In the genomic region with DNA sequence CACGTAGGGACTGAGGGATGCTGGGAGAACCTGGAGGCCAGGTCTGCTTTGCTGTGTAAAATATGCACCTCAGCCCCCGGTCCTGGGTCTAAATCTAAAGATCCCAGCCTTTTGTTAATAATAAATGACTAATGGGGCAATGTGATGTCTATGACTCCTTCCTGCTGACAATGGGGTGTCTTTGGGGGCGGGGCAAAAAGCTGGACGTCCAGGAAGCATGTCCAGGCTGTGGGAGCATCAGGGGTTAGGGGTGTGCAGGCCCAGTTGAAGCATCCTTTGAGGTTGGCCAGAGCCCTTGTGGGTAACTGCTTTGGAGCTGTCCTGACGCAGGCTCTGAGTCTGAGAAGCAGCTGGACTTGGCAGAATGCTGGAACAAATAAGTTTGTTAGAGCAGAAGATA, we compare ENCODE assay signal across 12 mouse cellular contexts. TPM values are rescaled to one million over a fixed set of nuclear protein-coding genes. Genes with fewer than 3 reads are reported as not detected.
A peak's percentile ranks its signal among the peaks of the same experiment; 100 is the strongest.
DNase-seq lines count a peak whose midpoint lies in the region; ATAC-seq and TF ChIP-seq lines count a peak whose summit lies in the region.
"Had no signal": no experiment of that assay in that cellular context is flagged by ENCODE, and none has a peak within 500 bp of the region (broad histone marks: within the 10 kb centered on the region; RNA-seq: fewer than 3 reads in every experiment).

No protein-coding gene starts in this region.

- no peak overlapping the region for H3K9ac ChIP-seq in heart, embryonic 14.5 days (ENCODE audit: low read length)

- intact Hi-C loops in gastrocnemius, postnatal 36 days (cut with DNase I) = no loop called here

- no peaks in the 10 kb centered on the region for H3K9me3 ChIP-seq in heart, embryonic 14.5 days (ENCODE audit: control insufficient read depth, low read length)

- H3K27ac ChIP-seq in cerebellum, adult 2 months (ENCODE audit: insufficient read depth, low read length) = peak overlapping the region; percentile 94; the same call in 1 of the 2 replicates
- peak overlapping the region; percentile 92 to 96; a peak in 3 of 4 replicates for H3K27ac ChIP-seq in heart, embryonic 14.5 days (replicated peaks in 1 of 2; ENCODE audit: control insufficient read depth in 1 of 2, insufficient read depth in 1 of 2, low read depth in 2 of 2, low read length in 2 of 2)

- no peak for TF ChIP-seq POLR2A in cerebellum, adult 2 months (IDR thresholded peaks at IDR 0.05; ENCODE audit: borderline replicate concordance, insufficient read depth, low read length)

- no peak overlapping the region for H3K4me2 ChIP-seq in heart, embryonic 14.5 days (ENCODE audit: low read length)

- H3K27me3 ChIP-seq in cerebellum, adult 2 months (ENCODE audit: control insufficient read depth, insufficient read depth, low read length) = no peaks in the 10 kb centered on the region
- H3K27me3 ChIP-seq in heart, embryonic 14.5 days (ENCODE audit: control insufficient read depth, insufficient read depth, low read length) = no peaks in the 10 kb centered on the region

- H3K4me1 ChIP-seq in cerebellum, adult 2 months (ENCODE audit: control insufficient read depth, insufficient read depth, low read length) = peaks cover 13% of the 10 kb centered on the region
- peaks cover 18 to 22% of the 10 kb centered on the region in 2 experiments for H3K4me1 ChIP-seq in heart, embryonic 14.5 days (ENCODE audit: control insufficient read depth in 2 of 2, insufficient read depth in 2 of 2, low read length in 2 of 2)

- no peak for ATAC-seq in heart, embryonic 14.5 days (ENCODE audit: insufficient number of reproducible peaks, insufficient read depth, low FRiP score, low read depth)
- no peak for ATAC-seq in frontal cortex, adult (ENCODE audit: low TSS enrichment)

- H3K36me3 ChIP-seq in heart, embryonic 14.5 days (ENCODE audit: control insufficient read depth, insufficient read depth, low read length) = no peaks in the 10 kb centered on the region

- TF ChIP-seq CTCF in cerebellum, adult 2 months (IDR thresholded peaks at IDR 0.05; ENCODE audit: borderline replicate concordance, insufficient read depth, low read depth, low read length) = no peak

- no peak overlapping the region for H3K4me3 ChIP-seq in cerebellum, adult 2 months (replicated peaks; ENCODE audit: insufficient read depth, low read depth, low read length)
- no peak overlapping the region for H3K4me3 ChIP-seq in heart, embryonic 14.5 days (ENCODE audit: control insufficient read depth in 1 of 2, insufficient read depth in 1 of 2, low read depth in 1 of 2, low read length in 2 of 2)

- 48% methylated on average over 5 of the region's 5 CpGs for WGBS in cerebellum, adult 2 months
- 61% methylated on average over 5 of the region's 5 CpGs for WGBS in heart, embryonic 14.5 days

- DNase-seq in cerebellum, adult 2 months = peak; percentile 33 to 36
- DNase-seq in cerebellum, adult 11 months = no peak
- no peak for DNase-seq in heart, postnatal 4 days
- peak; percentile 59 for DNase-seq in testis, postnatal 10 days (ENCODE audit: low spot score)
- no peak for DNase-seq in testis, postnatal 14 days (ENCODE audit: low spot score)
- no peak for DNase-seq in gastrocnemius, postnatal 36 days
- DNase-seq: gastrocnemius, postnatal 10 days; retina, postnatal 1 day; thymus, postnatal 4 days had no signal

RNA-seq across cellular contexts. Expression of a gene that starts 41.9 kb away (rescaled TPM):
- polyA plus RNA-seq in cerebellum, adult 2 months (2012; rRNA removed) = 2.1 and 2.5 TPM in 2 replicates
- 0.18 TPM in 1 of 2 replicates, not detected in the other for polyA plus RNA-seq in heart, embryonic 14.5 days (2014; fragmentation: Nextera tagmentation; extraction: Ambion mirVana)
- under 1 TPM; 0.27 to 0.33 TPM for total RNA-seq in heart, postnatal 4 days (2021)
- total RNA-seq in gastrocnemius, postnatal 36 days (2021) = not detected
- total RNA-seq: MEL had no signal

RNA-seq across cellular contexts. Expression of a gene that starts 59.9 kb away (rescaled TPM):
- polyA plus RNA-seq in cerebellum, adult 2 months (2012; rRNA removed) = 179 and 186 TPM in 2 replicates
- polyA plus RNA-seq in heart, embryonic 14.5 days (2014; fragmentation: Nextera tagmentation; extraction: Ambion mirVana) = 297 and 312 TPM in 2 replicates
- 100 to 1,000 TPM; 227 to 230 TPM for total RNA-seq in heart, postnatal 4 days (2021)
- 100 to 1,000 TPM; 102 to 112 TPM for total RNA-seq in gastrocnemius, postnatal 36 days (2021)

Comparison
In these comparisons a context has a peak if more than half of its experiments do, and no peak if none do; other contexts are left out.
1. DNase-seq: peak in cerebellum, adult 2 months (2 of 2) and testis, postnatal 10 days (single experiment); none in cerebellum, adult 11 months (single experiment), heart, postnatal 4 days (single experiment), testis, postnatal 14 days (single experiment) and gastrocnemius, postnatal 36 days (0 of 2).